Mouse (Mus musculus) neural tube, embryonic 15.5 days (tissue): ENCODE measurements around the gene Sqstm1. TPM values are rescaled to one million over a fixed set of nuclear protein-coding genes. Genes with fewer than 3 reads are reported as not detected.

ENCODE experiments used
- ATAC-seq: fragments of 200-750 bp; cut with Nextera tagmentation; 2 replicates; pipeline ENCODE4 v1.8.0; 2017; ENCODE audit warnings: mild to moderate bottlenecking, moderate TSS enrichment, moderate library complexity; ENCODE audit not compliant: low FRiP score
- H3K27ac ChIP-seq: fragments of 300-500 bp; sonication (generic); replicated peaks from 2 replicates; pipeline ENCODE4 v1.5.1; 2015; ENCODE audit warnings: mild to moderate bottlenecking, inconsistent platforms
- H3K27me3 ChIP-seq: fragments of 300-500 bp; sonication (generic); replicated peaks from 2 replicates; pipeline ENCODE4 v1.6.1; 2015; ENCODE audit warnings: inconsistent platforms
- H3K36me3 ChIP-seq: fragments of 300-500 bp; sonication (generic); 2 replicates; pipeline ENCODE4 v1.6.1; 2015; ENCODE audit warnings: inconsistent platforms
- H3K4me1 ChIP-seq: fragments of 300-500 bp; sonication (generic); 2 replicates; pipeline ENCODE4 v1.6.1; 2015; ENCODE audit warnings: inconsistent platforms
- H3K4me2 ChIP-seq: fragments of 300-500 bp; sonication (generic); 2 replicates; pipeline ENCODE4 v1.6.1; 2015; ENCODE audit warnings: inconsistent platforms, mild to moderate bottlenecking, moderate library complexity
- H3K4me3 ChIP-seq: fragments of 300-500 bp; sonication (generic); replicated peaks from 2 replicates; pipeline ENCODE4 v1.5.1; 2015; ENCODE audit warnings: mild to moderate bottlenecking, inconsistent platforms
- H3K9ac ChIP-seq: fragments of 300-500 bp; sonication (generic); replicated peaks from 2 replicates; pipeline ENCODE4 v1.6.1; 2015; ENCODE audit warnings: mild to moderate bottlenecking, inconsistent platforms
- H3K9me3 ChIP-seq: fragments of 300-500 bp; sonication (generic); replicated peaks from 2 replicates; pipeline ENCODE4 v1.6.1; 2016; ENCODE audit warnings: inconsistent platforms
- whole genome bisulfite sequencing: fragments of 180-500 bp; shearing (Covaris S2); methylation state at CpG from one replicate; pipeline ENCODE4 v1.1.7; 2015; ENCODE audit warnings: mixed read lengths; 5-methylcytosine and 5-hydroxymethylcytosine counted together
- microRNA-seq: library from miRNA; unstranded; fragments of <30 nt; microRNA quantifications from one replicate; pipeline ENCODE4, GENCODE M21; 2017
- polyA plus RNA-seq: library from polyadenylated mRNA; unstranded; fragments of >200 nt; fragmentation: Nextera tagmentation; extraction: Ambion mirVana; gene quantifications from 2 replicates; pipeline ENCODE4 v1.2.1, GENCODE M21; 2015

Gene Sqstm1
- polyA plus RNA-seq, 1 experiment from 2014 or later: 450 TPM

DNA sequence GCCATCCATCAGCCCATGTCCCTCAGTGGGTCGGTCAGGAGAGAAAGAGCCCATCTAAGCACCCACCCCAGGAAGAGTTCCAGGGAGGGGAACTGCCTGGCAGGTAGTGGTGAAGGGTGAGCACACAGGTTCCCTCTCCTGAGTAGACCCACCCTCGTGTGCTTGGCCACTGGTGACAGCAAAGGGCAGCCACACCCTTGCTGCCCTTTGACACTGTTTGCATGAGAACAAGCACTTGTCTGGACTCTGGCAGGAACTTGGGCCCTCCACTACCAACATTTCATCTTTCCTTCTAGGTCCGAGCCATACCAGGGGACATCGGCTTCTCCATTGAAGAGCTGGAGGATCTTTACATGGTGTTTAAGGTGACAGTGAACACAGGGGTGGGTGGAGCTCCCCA, 51.3 kb downstream of the Sqstm1 start:
- no peak for ATAC-seq
- no peak overlapping the region for H3K27ac ChIP-seq
- H3K9me3 ChIP-seq: no peaks in the 10 kb centered on the region
- no peak overlapping the region for H3K4me2 ChIP-seq
- no peaks in the 10 kb centered on the region for H3K27me3 ChIP-seq
- WGBS: 83% methylated on average over 4 of the region's 4 CpGs
- peaks cover 91% of the 10 kb centered on the region for H3K36me3 ChIP-seq
- H3K4me1 ChIP-seq: no peaks in the 10 kb centered on the region
- no peak overlapping the region for H3K4me3 ChIP-seq
- no peak overlapping the region for H3K9ac ChIP-seq

- H3K9ac ChIP-seq: no peak overlapping the region
- no peak for ATAC-seq
- peaks cover 3% of the 10 kb centered on the region; the same call in 1 of the 2 replicates for H3K4me1 ChIP-seq
- no peaks in the 10 kb centered on the region for H3K27me3 ChIP-seq
- no peaks in the 10 kb centered on the region for H3K9me3 ChIP-seq
- no peak overlapping the region for H3K4me3 ChIP-seq
- H3K27ac ChIP-seq: no peak overlapping the region
- 96% methylated on average over 7 of the region's 7 CpGs for WGBS
- no peak overlapping the region for H3K4me2 ChIP-seq
- peaks cover 92% of the 10 kb centered on the region for H3K36me3 ChIP-seq
Measured at GRCm38 (mm10) chr11:50158346-50158745, 52.3 kb downstream of the Sqstm1 start.

- H3K36me3 ChIP-seq: peaks cover 93% of the 10 kb centered on the region
- H3K9me3 ChIP-seq: no peaks in the 10 kb centered on the region
- WGBS: 95% methylated on average over 16 of the region's 16 CpGs
- no peak overlapping the region for H3K27ac ChIP-seq
- ATAC-seq: no peak
- peaks cover 3% of the 10 kb centered on the region; the same call in 1 of the 2 replicates for H3K4me1 ChIP-seq
- no peaks in the 10 kb centered on the region for H3K27me3 ChIP-seq
- H3K4me2 ChIP-seq: no peak overlapping the region
- no peak overlapping the region for H3K4me3 ChIP-seq
- H3K9ac ChIP-seq: no peak overlapping the region
Measured at GRCm38 (mm10) chr11:50156725-50157258, 53.8 kb downstream of the Sqstm1 start.

DNA sequence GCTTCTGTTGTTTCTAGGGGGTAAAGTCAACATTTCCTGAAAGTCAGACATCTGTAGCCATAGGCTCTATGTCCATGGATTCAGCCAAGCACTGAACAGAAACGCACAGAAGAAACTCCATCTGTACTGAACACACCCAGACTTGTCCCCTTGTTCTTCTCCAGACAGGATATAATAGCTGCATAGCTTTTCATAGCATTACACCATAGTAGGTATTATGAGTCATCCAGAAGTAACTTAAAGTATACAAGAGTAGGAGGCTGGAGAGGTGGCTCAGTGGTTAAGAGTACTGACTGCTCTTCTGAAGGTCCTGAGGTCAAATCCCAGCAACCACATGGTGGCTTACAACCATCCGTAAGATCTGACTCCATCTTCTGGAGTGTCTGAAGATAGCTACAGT, 54.8 kb downstream of the Sqstm1 start:
- Histone ChIP-seq H3K4me2 (no peak overlapping the region), H3K27me3 (no peaks in the 10 kb centered on the region), H3K4me1 (peaks cover 3% of the 10 kb centered on the region; the same call in 1 of the 2 replicates), H3K9me3 (no peaks in the 10 kb centered on the region), H3K27ac (no peak overlapping the region), H3K9ac (no peak overlapping the region), H3K4me3 (no peak overlapping the region), H3K36me3 (peaks cover 96% of the 10 kb centered on the region)
- WGBS: 97% methylated on average over 2 of the region's 2 CpGs
- ATAC-seq: no peak

DNA sequence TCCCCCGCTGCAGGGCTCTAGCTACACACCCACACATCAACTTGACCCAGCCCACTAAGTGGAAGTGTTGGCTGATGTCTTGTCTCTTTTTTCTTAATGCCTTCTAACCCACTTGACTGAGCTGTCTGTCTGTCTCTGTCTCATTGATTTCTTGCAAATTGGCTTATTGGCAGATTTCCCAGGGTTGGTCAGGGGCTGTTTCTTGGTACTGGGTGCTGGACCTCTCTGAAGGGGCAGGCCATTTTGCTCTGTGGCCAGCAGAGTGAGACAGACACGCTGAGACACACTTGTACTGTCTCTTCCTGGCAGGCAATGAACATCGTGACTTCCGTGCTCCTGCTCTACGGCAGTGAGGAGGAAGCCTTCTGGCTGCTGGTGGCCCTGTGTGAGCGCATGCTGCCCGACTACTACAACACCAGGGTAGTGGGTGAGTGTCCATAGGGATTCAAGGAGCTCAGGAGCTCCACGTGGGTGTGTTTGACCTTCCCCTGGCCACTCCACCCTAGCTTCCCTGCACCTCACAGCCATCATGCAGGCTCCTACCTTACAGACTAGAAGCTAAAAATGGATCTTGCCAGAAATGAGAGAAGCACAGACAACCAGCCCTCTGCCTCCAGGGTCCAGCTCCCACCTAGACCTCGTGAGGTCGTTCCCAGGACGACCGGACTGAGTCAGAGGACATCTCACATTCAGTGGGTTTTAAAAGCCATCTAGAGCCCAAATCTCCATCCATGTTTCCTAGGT, 55.7 kb downstream of the Sqstm1 start:
- H3K4me2 ChIP-seq: no peak overlapping the region
- H3K9ac ChIP-seq: no peak overlapping the region
- H3K36me3 ChIP-seq: peaks cover 97% of the 10 kb centered on the region
- no peak overlapping the region for H3K4me3 ChIP-seq
- peaks cover 3% of the 10 kb centered on the region; the same call in 1 of the 2 replicates for H3K4me1 ChIP-seq
- H3K27ac ChIP-seq: no peak overlapping the region
- H3K27me3 ChIP-seq: no peaks in the 10 kb centered on the region
- no peak for ATAC-seq
- 87% methylated on average over 12 of the region's 12 CpGs for WGBS
- H3K9me3 ChIP-seq: no peaks in the 10 kb centered on the region

GRCm38 (mm10) chr11:50154166-50154565, 56.5 kb downstream of the Sqstm1 start:
- no peak overlapping the region for H3K9ac ChIP-seq
- H3K4me1 ChIP-seq: peaks cover 3% of the 10 kb centered on the region; the same call in 1 of the 2 replicates
- H3K9me3 ChIP-seq: no peaks in the 10 kb centered on the region
- H3K4me2 ChIP-seq: no peak overlapping the region
- ATAC-seq: no peak
- H3K36me3 ChIP-seq: peaks cover 97% of the 10 kb centered on the region
- H3K27me3 ChIP-seq: no peaks in the 10 kb centered on the region
- 74% methylated on average over 9 of the region's 9 CpGs for WGBS
- H3K27ac ChIP-seq: no peak overlapping the region
- H3K4me3 ChIP-seq: no peak overlapping the region

- Histone ChIP-seq H3K4me2 (no peak overlapping the region), H3K9me3 (no peaks in the 10 kb centered on the region), H3K27ac (no peak overlapping the region), H3K27me3 (no peaks in the 10 kb centered on the region), H3K36me3 (peaks cover 94% of the 10 kb centered on the region), H3K9ac (no peak overlapping the region), H3K4me1 (peaks cover 3% of the 10 kb centered on the region; the same call in 1 of the 2 replicates), H3K4me3 (no peak overlapping the region)
- WGBS: 94% methylated on average over 3 of the region's 3 CpGs
- no peak for ATAC-seq
Measured at GRCm38 (mm10) chr11:50151374-50151773, 59.3 kb downstream of the Sqstm1 start.

- Histone ChIP-seq H3K4me1 (peaks cover 3% of the 10 kb centered on the region; the same call in 1 of the 2 replicates), H3K9me3 (no peaks in the 10 kb centered on the region), H3K36me3 (peaks cover 94% of the 10 kb centered on the region), H3K4me2 (no peak overlapping the region), H3K9ac (no peak overlapping the region), H3K27ac (no peak overlapping the region), H3K4me3 (no peak overlapping the region), H3K27me3 (no peaks in the 10 kb centered on the region)
- ATAC-seq: no peak
- 91% methylated on average over 9 of the region's 9 CpGs for WGBS
Measured at GRCm38 (mm10) chr11:50149603-50150150, 61.0 kb downstream of the Sqstm1 start.

Small RNA genes within 50 kb of the gene (microRNA-seq; reads per million reads assigned to microRNA genes)
- 1.0 reads per million for gene Mir6919

Other genes starting within 250 kb of the Sqstm1 start
- 56.8 and 58.5 TPM in 2 replicates for gene Rnf130, start 185.5 kb downstream of the Sqstm1 start, polyA plus RNA-seq
- gene Tbc1d9b, start 79.4 kb downstream of the Sqstm1 start, polyA plus RNA-seq: 35.9 and 41.3 TPM in 2 replicates
- gene Mrnip, start 36.4 kb downstream of the Sqstm1 start, polyA plus RNA-seq: 34.2 and 36.7 TPM in 2 replicates
- 50.2 and 63.8 TPM in 2 replicates for gene Mgat4b, start 63 bp upstream of the Sqstm1 start, polyA plus RNA-seq
- gene Ltc4s, start 27.8 kb upstream of the Sqstm1 start, polyA plus RNA-seq: 2.9 and 3.7 TPM in 2 replicates
- gene Maml1, start 81.5 kb upstream of the Sqstm1 start, polyA plus RNA-seq: 2.5 and 2.6 TPM in 2 replicates
- gene Canx, start 114.8 kb upstream of the Sqstm1 start, polyA plus RNA-seq: 289 and 305 TPM in 2 replicates
- 0.55 and 1.8 TPM in 2 replicates for gene Cby3, start 143.6 kb upstream of the Sqstm1 start, polyA plus RNA-seq
- 390 and 401 TPM in 2 replicates for gene Hnrnph1, start 166.2 kb upstream of the Sqstm1 start, polyA plus RNA-seq
- gene Rufy1, start 220.3 kb upstream of the Sqstm1 start, polyA plus RNA-seq: 21.8 and 25.1 TPM in 2 replicates